Mouse (Mus musculus) limb, embryonic 14.5 days (tissue): ENCODE data around the gene Sardh. TPM values are rescaled to one million over a fixed set of nuclear protein-coding genes. Genes with fewer than 3 reads are reported as not detected.

Experiments
- ATAC-seq: fragments of 200-750 bp; cut with Nextera tagmentation; 2 replicates; pipeline ENCODE4 v1.8.0; 2017; ENCODE audit warnings: low read depth, moderate number of reproducible peaks, moderate TSS enrichment; ENCODE audit not compliant: low FRiP score
- DNase-seq: peaks from one replicate; pipeline ENCODE4 v3.0.0-alpha.2; 2015; ENCODE audit warnings: low spot score
- H3K27ac ChIP-seq: fragments of 300-500 bp; sonication (generic); replicated peaks from 2 replicates; pipeline ENCODE4 v1.5.1; 2014; ENCODE audit warnings: low read depth, mild to moderate bottlenecking, low read length, moderate library complexity, mixed read lengths
- H3K27me3 ChIP-seq: fragments of 300-500 bp; sonication (generic); 2 replicates; pipeline ENCODE4 v1.6.1; 2014; ENCODE audit warnings: low read length, mixed read lengths; ENCODE audit not compliant: control insufficient read depth, insufficient read depth
- H3K36me3 ChIP-seq: fragments of 300-500 bp; sonication (generic); 2 replicates; pipeline ENCODE4 v1.6.1; 2014; ENCODE audit warnings: mild to moderate bottlenecking, low read length, moderate library complexity, mixed read lengths; ENCODE audit not compliant: control insufficient read depth, insufficient read depth
- H3K4me1 ChIP-seq: fragments of 300-500 bp; sonication (generic); 2 replicates; pipeline ENCODE4 v1.6.1; 2014; ENCODE audit warnings: antibody characterized with exemption, low read length, mixed read lengths; ENCODE audit not compliant: control insufficient read depth, insufficient read depth
- H3K4me2 ChIP-seq: fragments of 300-500 bp; sonication (generic); replicated peaks from 2 replicates; pipeline ENCODE4 v1.6.1; 2014; ENCODE audit warnings: low read depth, mild to moderate bottlenecking, low read length, moderate library complexity; ENCODE audit not compliant: severe bottlenecking
- H3K4me3 ChIP-seq: fragments of 300-500 bp; sonication (generic); replicated peaks from 2 replicates; pipeline ENCODE4 v1.5.1; 2014; ENCODE audit warnings: low read length
- H3K9ac ChIP-seq: fragments of 300-500 bp; sonication (generic); 2 replicates; pipeline ENCODE4 v1.6.1; 2014; ENCODE audit warnings: mild to moderate bottlenecking, low read depth, low read length, moderate library complexity; ENCODE audit not compliant: severe bottlenecking
- H3K9me3 ChIP-seq: fragments of 300-500 bp; sonication (generic); 2 replicates; pipeline ENCODE4 v1.6.1; 2016; ENCODE audit warnings: low read length; ENCODE audit not compliant: control insufficient read depth
- POLR2A ChIP-seq: fragments of 200-500 bp; IDR thresholded peaks from 2 replicates; pipeline ENCODE4 v1.8.0; 2012; ENCODE audit warnings: inconsistent platforms, mild to moderate bottlenecking, moderate library complexity, borderline replicate concordance; ENCODE audit not compliant: insufficient read depth, insufficient read length; ENCODE audit errors: extremely low read depth
- WGBS: fragments of 180-500 bp; shearing (Covaris S2); extraction: QIAGEN DNeasy Blood & Tissue Kit; methylation state at CpG from one replicate; pipeline ENCODE4 v1.1.7; 2014; 5-methylcytosine and 5-hydroxymethylcytosine counted together
- polyA plus RNA-seq, 2 experiments: library from polyadenylated mRNA; depleted of rRNA in 1 of 2; stranded (reverse) in 1 of 2; unstranded in 1 of 2; fragments of >200 nt; fragmentation: Nextera tagmentation in 1 of 2; extraction: Ambion mirVana in 1 of 2; gene quantifications; 2 replicates each; pipeline versions ENCODE4 v1.2.1 to v1.2.3; 2012 to 2014

The Sardh gene
- polyA plus RNA-seq, 2 experiments = 8.7 to 10.9 TPM

DNA sequence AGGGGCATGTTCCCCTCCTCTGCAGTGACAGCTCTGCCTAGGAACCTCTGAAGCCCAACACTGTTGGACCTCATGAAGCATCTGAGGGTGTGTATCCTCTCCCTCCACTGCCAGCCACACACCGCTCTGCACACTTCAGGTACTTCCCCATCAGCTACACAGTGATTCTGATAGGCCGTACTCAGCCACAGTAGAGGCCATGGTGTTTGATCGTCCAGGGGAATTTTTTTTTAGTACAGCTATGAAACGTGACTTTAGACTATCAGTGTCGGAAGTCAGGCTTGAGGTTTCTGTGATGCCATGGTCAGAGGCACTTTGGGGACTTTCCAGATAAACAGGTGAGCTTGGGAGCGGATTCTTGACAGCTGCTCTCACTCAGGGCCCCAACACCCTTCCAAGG is 60.6 kb downstream of the Sardh start:
- Histone ChIP-seq H3K27ac (no peak overlapping the region), H3K9me3 (no peaks in the 10 kb centered on the region), H3K4me1 (peaks cover 19% of the 10 kb centered on the region; the same call in 1 of the 2 replicates), H3K36me3 (no peaks in the 10 kb centered on the region), H3K9ac (no peak overlapping the region), H3K4me3 (no peak overlapping the region), H3K4me2 (no peak overlapping the region), H3K27me3 (no peaks in the 10 kb centered on the region)
- WGBS = 76% methylated on average over 6 of the region's 6 CpGs
- no peak for TF ChIP-seq POLR2A
- ATAC-seq = no peak
- no peak for DNase-seq

DNA sequence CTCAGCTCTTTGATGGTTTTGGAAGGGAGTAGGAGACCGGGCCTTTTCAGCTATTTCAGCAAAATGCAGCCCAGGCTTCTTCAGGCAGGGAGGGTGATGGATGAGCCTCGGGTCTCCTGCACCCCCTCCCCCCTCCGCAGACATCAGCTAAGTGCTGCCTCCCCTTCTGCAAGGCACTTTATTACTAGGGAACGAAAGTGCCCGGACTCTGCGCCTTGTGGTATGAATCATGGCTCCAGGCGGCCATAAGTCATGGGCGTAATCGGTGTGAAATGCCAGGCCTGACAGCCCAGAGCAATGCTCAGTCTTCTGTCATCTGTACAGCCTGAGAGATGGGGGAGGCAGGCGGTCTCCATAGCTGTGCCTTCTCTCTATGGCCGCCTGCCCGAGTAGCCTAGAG is 64.4 kb downstream of the Sardh start:
- Histone ChIP-seq H3K9ac (no peak overlapping the region), H3K9me3 (no peaks in the 10 kb centered on the region), H3K36me3 (no peaks in the 10 kb centered on the region), H3K27me3 (no peaks in the 10 kb centered on the region), H3K4me1 (peaks cover 13% of the 10 kb centered on the region; the same call in 1 of the 2 replicates), H3K4me3 (no peak overlapping the region), H3K4me2 (no peak overlapping the region), H3K27ac (no peak overlapping the region)
- ATAC-seq (no peak), DNase-seq (no peak)
- TF ChIP-seq POLR2A = no peak
- WGBS = 23% methylated on average over 12 of the region's 12 CpGs

DNA sequence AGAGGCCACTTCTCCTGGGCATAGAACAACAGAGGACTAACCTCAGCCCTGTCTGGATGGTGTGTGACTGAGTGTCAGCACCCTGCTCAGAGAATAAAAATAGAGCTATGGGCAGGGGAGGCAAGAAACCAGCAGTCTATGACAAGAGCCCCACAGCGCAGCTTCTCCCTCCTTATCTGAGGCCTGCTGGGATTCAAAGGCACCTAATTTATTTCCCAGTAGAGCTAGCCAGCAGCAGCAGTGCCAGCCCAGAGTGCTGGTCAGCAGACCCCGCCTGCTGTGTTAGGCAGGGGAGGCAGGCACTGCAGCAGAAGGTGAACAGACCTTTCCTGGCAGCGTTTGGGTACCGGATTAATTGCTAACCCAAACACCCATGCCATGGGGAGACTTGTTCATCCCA is 66.2 kb downstream of the Sardh start:
- Histone ChIP-seq H3K9ac (no peak overlapping the region), H3K4me3 (no peak overlapping the region), H3K36me3 (no peaks in the 10 kb centered on the region), H3K27ac (no peak overlapping the region), H3K4me2 (no peak overlapping the region), H3K4me1 (peaks cover 8% of the 10 kb centered on the region; the same call in 1 of the 2 replicates), H3K9me3 (no peaks in the 10 kb centered on the region), H3K27me3 (no peaks in the 10 kb centered on the region)
- DNase-seq (no peak), ATAC-seq (no peak)
- WGBS = 52% methylated on average over 4 of the region's 4 CpGs
- TF ChIP-seq POLR2A = no peak

DNA sequence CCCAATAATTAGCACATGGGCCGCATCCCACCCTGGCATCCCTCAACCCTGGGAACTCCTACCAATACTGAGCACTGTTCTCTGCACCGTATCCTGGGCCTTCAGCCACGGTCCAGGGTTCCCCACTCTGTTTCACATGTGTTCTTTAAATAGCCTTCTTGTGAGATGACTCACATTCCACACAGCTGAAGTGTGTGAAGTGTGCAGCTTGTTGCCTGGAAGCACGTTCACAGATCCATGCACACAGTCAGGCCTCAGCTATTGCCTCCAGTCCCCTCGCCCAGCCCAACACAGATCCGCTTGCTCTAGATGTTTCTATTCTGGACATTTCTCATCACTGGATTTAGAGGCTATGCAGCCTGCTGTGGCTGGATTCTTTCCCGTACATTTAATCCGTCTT is 69.0 kb downstream of the Sardh start:
- H3K4me1 ChIP-seq = peaks cover 8% of the 10 kb centered on the region; the same call in 1 of the 2 replicates
- no peaks in the 10 kb centered on the region for H3K27me3 ChIP-seq
- no peak for DNase-seq
- H3K9me3 ChIP-seq = no peaks in the 10 kb centered on the region
- H3K36me3 ChIP-seq = no peaks in the 10 kb centered on the region
- ATAC-seq = peak; percentile 41; the same call in 1 of the 2 replicates
- H3K27ac ChIP-seq = no peak overlapping the region
- 67% methylated on average over 8 of the region's 8 CpGs for WGBS
- no peak overlapping the region for H3K4me2 ChIP-seq
- no peak for TF ChIP-seq POLR2A
- H3K9ac ChIP-seq = no peak overlapping the region
- H3K4me3 ChIP-seq = no peak overlapping the region

DNA sequence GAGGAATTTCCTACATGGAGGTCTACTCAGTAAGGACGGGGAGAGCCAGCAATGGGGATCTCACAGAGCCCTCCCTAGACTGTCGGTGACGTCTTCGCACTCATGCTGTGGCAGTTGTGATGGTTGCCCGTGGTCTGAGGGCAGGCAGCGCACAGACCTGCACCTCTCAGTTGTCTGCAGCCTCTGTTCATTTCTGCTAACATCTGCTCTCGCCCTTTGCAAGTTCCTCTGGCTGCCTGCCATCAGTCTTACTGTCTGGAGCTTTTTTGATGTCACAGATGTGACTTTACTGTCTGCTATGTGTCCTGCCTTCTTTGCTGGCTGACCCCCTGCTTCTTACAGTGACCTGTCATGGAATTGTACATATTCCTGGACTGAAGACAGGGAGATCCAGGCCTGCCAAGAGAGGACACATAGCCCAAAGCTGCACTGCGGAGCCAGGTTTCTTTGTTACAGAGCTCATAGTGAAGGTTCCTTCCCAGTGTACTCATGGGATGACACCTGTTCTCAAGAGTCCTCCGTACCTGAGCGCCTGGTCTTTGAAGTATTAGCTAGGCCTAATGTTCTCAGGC is 72.4 kb downstream of the Sardh start:
- H3K27me3 ChIP-seq = no peaks in the 10 kb centered on the region
- no peak overlapping the region for H3K4me3 ChIP-seq
- no peak for TF ChIP-seq POLR2A
- H3K9me3 ChIP-seq = no peaks in the 10 kb centered on the region
- H3K9ac ChIP-seq = no peak overlapping the region
- DNase-seq = peak; percentile 54
- H3K36me3 ChIP-seq = no peaks in the 10 kb centered on the region
- WGBS = 59% methylated on average over 10 of the region's 10 CpGs
- ATAC-seq = 0 out of 2 replicates have a peak, but pooled peaks have one; percentile 39
- no peaks in the 10 kb centered on the region; the same call in 1 of the 2 replicates for H3K4me1 ChIP-seq
- no peak overlapping the region for H3K4me2 ChIP-seq
- H3K27ac ChIP-seq = no peak overlapping the region
